Mouse (Mus musculus): ENCODE measurements around the gene Oprd1.

The Oprd1 gene

DNA sequence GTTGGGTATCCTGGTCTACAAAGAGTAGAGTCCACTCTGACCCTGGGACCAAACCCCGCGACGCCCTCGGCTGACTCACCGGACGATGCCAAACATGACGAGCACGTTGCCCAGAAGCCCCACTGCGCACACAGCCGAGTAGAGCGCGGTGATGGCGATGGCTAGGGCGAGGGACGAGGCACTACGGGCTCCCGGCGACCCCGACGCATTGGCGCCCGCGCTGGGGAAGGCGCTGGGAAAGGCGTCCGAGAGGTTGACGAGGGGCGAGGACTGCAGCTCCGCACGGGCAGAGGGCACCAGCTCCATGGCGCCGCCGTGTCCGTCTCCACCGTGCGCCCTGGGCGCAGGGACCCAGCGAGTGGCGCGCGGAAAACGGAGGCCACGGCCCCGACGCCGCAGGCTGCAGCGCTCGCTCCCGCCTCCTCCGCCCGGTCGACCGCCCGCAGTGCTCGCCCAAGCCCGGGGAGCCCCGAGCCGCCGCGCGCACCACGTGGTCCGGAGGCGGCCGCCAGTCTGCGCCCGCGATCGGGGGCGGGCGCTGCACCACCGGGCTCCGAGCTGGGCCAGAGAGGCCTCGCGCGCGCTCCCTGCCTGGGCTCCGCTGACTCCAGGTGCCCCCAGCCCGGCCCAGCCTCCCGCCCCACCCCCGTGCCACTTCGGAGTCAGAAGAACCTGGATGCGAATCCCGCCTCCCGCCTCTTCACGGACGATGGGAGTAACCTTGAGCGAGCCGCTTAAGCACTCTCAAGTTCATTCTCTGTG is at the start of gene Oprd1:
Gene Oprd1 (minus strand): TSS at position 407 of the 762 bp plus-strand sequence.
- DNase-seq (ENCODE audit: low read depth, low spot score) = no peak

- DNase-seq (ENCODE audit: low read depth, low spot score) = no peak
Measured at GRCm38 (mm10) chr4:132187826-132188401, 43.6 kb upstream of the Oprd1 start.

- DNase-seq (ENCODE audit: low read depth, low spot score) = no peak
Measured at GRCm38 (mm10) chr4:132183162-132183561, 38.9 kb upstream of the Oprd1 start.

DNA sequence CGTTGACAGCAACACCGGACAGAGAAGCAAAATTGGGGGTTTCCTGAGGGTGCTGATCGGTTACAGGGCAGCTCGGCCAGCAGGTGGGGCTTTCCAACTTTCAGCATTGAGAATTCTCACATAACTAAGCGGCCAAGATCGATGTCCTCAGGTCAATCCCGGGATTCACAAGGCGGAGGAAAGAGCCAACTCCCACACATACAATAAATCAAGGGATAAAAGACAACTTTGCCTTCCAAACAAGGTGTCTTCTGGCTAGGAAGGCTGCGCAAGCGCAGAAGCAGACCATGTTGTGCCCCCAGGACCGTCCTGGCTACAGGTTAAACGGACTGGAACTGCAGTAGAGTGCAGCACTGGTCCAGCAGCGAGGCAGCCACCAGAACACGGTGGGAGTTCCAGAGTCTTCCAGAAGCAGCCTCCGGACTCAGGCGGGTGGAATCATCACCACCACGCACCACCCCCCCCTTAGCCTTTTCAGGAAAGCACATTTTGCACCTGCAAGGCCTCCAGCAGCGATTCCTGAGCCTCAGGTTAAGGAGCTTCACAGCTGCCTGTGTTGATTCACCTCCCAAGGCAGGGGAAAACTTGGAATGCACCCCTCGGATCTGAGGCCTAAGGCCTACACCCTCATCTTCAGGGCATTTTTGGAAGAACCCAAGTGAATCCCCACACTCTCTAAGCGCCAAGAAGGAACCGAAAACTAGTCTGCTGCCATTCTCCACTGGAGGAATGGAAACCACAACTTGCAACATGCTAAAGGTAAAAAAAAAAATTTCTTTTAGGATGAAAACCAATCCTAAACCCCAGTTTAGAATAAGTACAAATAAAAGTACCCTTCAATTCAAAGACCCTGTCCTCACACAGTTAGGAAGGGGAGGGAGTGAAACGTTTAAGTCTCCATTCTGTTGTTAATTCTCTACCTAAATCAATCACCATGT is 37.7 kb upstream of the Oprd1 start:
- DNase-seq (ENCODE audit: low read depth, low spot score) = no peak

DNA sequence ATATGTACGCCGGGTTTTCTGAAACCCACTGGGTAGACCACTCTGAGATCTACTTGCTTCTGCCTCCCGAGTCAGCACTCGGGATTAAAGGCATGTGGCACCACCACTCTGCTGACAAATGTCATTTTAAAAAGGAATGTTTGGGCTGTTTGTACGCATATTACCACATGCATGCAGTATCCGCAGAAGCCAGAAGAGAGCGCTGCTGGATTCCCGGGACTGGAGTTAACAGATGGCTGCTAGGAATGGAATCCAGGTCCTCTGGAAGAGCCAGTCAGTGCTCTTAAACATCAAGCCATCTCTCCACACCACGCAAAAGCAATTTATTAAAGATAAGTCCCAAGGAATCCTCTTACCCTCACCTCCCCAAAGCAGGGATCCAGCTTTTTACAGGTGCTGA is 36.4 kb upstream of the Oprd1 start:
- DNase-seq (ENCODE audit: low read depth, low spot score) = no peak

GRCm38 (mm10) chr4:132178630-132179059 is 34.4 kb upstream of the Oprd1 start:
- no peak for DNase-seq (ENCODE audit: low read depth, low spot score)

- DNase-seq (ENCODE audit: low read depth, low spot score) = no peak
Measured at GRCm38 (mm10) chr4:132176474-132176873, 32.2 kb upstream of the Oprd1 start.

- peak; percentile 86 for DNase-seq (ENCODE audit: low read depth, low spot score)
Measured at GRCm38 (mm10) chr4:132170891-132171290, 26.6 kb upstream of the Oprd1 start.

GRCm38 (mm10) chr4:132169761-132170160 is 25.5 kb upstream of the Oprd1 start:
- DNase-seq (ENCODE audit: low read depth, low spot score) = peak; percentile 70

DNA sequence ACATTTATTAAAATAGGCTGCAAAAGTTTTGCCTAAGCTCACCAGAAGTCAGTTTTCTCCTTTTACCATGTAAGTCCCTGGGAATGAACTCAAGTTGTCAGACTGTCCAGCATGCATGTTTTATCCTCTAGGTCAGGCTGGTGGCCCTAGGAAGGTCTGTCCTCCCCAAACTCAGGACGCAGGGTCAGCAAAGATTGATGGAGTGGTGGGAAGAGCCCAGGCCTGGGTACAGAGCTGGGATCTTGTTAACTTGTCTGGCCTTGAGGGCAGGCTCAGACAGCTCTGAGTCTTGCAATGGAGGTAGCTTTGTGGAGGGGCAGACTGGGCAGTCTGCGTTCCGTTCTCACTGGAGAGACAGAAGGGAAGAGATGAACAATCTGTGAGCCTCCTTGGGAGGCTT is 25.0 kb upstream of the Oprd1 start:
- DNase-seq (ENCODE audit: low read depth, low spot score) = no peak

DNA sequence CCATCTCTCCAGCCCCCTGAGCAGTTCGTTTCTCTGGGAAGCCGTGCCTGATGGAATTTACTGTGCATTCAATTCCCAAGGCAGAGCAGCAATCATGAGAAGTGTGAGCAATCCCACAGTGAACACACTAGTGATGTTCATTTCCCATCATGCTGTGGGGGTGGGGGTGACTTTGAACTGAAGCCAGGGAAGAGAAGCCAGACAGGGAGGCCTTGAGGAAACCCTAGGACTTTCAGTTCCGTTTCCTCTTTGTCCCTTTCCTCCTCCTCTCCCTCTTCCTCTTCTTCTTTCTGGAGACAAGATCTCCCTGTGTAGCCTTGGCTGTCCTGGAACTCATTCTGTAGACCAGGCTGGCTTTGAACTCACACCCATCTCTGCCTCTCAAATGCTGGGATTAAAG is 23.1 kb upstream of the Oprd1 start:
- no peak for DNase-seq (ENCODE audit: low read depth, low spot score)

DNA sequence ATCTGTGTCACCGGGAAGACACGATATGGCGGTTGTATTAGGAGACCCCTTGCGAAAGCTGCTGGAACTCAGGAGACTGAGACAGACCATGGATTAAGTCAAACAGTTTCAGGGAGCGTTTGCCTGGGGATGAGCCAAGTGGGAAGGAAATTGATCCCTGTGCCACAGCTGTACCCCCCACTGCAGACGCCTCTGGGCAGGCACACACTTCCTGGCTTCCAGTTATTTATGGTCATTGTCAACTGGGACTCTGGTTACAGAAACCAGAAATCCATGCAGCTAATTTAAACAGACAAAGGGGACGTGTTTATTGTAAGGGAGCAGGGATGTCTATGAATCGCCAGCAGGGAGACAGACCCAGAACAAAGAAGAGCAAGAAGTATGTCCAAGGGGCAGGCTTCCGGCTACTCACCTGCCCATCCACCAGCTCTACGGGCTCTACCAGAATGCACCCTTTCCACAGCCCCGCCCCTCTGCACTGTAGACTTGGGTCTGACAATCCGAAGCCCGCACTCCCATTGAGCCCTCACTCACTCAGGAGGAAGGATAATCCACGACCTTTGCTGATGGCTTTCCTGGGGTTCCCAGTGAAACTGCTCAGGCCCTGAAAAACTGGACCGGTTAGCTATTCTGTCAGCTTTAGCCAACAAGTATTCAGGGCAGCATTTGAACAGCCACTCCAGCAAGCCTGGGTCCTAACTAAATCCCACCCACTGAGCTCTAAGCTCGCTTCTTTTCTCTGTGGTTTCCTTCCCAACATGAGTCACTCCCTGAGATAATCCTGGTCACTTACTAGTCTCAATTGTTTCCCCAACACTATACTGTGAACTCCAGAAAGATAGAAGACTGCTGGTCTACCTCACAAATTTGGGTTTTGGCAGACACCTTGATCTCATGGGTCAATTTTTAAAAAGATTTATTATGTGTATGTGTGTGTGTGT is 22.3 kb upstream of the Oprd1 start:
- DNase-seq (ENCODE audit: low read depth, low spot score) = no peak

DNA sequence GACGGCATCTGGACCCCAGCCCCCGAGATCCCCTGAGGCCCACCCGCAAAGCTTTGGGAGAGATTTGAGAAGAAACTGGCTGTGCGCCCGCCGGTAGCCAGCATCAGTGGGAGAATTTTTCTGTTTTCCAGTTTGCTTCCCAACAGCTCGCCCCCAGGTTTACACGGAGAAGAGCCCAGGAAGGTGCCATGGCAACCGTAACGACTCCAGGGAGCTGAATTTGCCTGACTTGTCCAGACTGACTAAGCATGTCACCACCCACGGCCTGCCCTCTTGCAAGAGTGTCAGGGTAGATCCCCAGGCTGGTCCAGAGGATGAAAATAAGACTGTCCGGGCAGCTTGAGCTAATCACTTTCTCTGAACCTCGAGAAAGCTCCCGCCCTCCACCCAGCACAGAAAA is 21.4 kb upstream of the Oprd1 start:
- DNase-seq (ENCODE audit: low read depth, low spot score) = no peak

DNA sequence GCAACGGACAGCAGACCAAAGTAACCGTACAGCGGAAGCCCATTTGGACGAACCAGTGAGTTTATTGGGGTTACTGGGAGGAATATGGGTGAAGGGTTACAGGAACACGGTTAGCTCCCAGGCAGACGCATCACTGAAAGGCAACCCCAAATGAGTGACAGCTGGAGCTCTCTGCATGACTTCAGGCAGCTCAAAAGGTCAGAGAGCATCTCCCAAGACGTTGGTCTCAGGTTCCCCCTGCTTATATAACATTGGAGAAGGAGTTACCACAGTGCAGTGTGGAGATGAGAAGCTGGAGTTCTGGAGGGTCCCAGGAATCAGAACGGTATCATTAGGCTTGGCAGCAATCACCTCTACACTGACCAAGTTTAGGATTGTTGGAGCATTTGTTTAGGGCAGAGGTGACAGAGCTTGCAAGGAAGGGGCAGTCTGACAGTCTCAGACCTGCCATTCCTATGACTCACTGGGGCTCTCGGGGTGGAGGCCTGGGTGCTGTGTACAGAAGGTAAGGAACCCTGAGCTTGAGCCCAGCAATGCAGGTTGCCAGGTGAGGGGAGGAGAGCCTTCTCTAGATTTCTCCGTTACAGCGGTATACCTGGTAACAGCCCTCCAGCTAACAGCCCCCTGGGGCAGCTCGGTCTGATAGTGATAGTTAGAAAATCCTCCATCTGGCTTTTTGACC is 12.8 kb upstream of the Oprd1 start:
- no peak for DNase-seq (ENCODE audit: low read depth, low spot score)

DNA sequence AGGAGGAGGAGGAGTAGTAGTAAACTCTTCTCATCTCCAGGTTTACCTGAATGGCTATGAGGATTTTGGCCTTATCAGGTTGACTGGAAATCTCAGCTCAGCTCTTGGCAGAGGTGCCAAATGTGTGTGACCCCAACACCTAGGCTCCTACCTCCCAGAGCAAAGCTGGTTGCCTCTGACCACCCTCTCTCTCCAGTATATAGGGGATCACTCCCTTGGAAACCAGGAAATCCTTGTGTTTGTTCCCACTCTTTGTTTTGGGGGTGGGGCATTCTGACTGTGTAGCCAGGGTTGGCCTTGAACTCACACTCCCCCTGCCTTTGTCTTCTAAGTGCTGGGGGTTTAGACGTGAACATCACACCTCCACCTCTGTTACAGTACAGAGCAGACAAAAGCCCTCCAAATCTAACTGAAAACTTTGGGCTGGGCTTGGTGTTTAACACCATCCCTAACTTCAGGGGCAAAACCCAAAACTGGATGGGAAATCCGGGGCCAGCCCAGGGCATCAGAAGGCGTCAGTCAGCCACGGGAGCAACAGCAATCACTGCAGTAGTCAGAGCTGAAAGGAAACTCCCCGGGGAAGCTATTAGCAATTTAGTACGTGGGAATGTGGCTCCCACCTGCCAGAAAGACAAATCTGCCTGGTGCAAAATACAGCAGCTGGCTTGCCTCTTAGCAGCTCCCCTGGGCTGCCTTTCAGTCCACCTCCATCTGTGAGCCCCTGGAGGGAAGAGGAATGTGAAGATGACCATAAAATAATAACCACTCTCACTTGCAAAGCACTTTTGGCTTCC is 10.8 kb upstream of the Oprd1 start:
- DNase-seq (ENCODE audit: low read depth, low spot score) = no peak

DNA sequence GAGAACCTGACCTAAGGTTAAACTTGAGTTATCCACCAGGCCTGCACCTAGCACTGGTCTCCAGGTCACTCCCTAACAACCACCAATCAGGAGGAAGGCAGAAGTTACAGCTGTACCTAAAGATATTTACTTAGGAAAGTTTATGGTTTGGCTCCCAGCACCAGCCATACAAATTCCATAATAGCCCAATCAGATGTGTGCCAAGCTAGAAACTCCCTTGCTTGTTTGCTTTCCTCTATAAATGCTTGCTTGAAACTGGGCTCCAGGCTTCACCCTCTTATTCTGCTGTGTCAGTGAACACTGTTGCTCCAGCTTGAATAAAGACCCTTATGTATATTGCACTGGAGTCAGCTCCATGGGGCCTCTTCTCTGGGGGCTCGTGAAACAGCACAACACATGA is 7.4 kb upstream of the Oprd1 start:
- no peak for DNase-seq (ENCODE audit: low read depth, low spot score)

- DNase-seq (ENCODE audit: low read depth, low spot score) = no peak
Measured at GRCm38 (mm10) chr4:132146201-132146600, 1.9 kb upstream of the Oprd1 start.

GRCm38 (mm10) chr4:132145092-132145491 is 806 bp upstream of the Oprd1 start:
- no peak for DNase-seq (ENCODE audit: low read depth, low spot score)

DNA sequence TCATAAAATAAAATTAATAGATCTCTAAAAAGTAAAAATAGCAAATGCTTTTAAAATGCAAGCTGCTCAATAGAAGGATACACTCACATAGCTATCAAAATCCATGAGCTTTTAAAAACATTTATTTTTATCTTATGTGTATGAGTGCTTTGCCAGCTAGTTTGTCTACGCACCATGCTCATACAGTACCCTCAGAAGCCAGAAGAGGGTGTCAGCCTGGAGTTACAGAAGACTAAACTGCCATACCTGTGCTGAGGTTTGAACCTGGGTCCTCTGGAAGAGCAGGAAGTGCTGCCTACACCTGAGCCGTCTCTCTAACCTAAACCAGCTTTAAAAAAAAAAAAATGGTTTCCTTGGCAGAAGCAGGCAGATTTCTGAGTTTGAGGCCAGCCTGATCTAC is 5.6 kb downstream of the Oprd1 start:
- no peak for DNase-seq (ENCODE audit: low read depth, low spot score)

DNA sequence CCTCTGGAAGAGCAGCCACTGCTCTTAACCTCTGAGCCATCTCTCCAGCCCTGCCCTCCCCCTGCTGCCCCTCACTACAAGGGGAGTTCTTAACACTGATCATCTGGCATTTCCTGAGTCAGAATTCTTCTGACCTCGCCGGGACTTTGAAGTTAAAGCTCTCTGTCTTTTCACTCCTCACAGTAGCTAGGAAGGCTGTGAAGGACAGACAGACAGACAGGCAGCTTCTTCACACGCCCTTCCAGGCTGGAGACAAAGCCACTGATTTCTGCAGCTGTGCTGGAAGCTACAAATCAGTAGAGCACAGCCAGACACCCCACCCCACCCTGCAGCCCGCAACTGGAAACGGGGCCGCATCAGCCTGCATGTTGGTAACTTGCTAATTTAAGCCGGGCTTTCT is 7.3 kb downstream of the Oprd1 start:
- DNase-seq (ENCODE audit: low read depth, low spot score) = no peak
